Mouse (Mus musculus) ovary, postnatal 14 days (tissue): ENCODE measurements around the gene Blvra.
A peak's percentile ranks its signal among the peaks of the same experiment; 100 is the strongest.

ENCODE experiments used
- DNase-seq: peaks from one replicate; pipeline ENCODE4 v3.0.0; 2022; ENCODE audit warnings: low spot score

The Blvra gene

DNA sequence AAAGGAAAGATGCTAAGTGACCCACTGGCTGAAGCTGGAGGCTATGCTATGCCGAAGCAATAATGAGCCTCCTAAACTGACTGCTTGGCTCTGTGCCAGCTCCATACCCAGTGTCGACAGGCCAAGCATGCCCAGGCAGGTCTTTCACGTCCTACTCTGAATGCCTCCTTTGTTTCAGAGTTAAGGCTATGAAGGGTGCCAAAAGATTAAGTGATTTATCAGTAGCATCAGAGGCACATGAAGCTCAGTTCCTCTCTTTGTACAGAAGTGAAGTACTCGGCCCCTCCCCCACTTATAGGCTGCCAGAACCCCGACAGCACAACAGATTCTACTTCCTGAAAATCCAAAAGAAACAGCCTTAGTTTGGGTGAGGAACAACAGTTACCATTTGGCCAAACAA, 66.5 kb downstream of the Blvra start:
- DNase-seq: no peak

DNA sequence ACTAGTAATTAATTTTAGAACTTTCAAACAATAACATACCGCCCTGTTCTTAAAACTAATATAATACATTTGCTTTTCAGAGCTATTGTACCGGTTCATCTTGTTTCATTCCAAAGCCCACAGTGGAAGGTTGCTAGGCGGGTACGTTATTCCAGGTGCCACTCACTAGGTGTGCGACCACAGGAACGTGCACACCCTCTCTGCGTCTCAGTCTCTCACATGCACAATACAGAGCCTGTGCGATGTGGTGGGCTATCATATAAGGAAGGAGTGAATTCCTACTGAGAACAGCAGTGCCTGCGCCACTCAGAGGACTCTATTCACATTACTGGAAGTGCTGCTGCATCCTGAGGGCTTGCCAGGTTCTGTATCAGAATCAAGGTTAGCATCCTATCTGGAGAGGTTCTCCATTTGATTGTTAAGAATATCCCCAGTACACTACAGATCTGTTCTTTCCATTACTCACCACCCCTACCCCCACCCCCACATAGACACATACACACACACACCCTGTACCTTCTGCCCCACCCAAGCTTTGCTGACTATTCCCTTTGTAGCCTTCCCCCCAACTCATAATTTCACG, 67.5 kb downstream of the Blvra start:
- no peak for DNase-seq

DNA sequence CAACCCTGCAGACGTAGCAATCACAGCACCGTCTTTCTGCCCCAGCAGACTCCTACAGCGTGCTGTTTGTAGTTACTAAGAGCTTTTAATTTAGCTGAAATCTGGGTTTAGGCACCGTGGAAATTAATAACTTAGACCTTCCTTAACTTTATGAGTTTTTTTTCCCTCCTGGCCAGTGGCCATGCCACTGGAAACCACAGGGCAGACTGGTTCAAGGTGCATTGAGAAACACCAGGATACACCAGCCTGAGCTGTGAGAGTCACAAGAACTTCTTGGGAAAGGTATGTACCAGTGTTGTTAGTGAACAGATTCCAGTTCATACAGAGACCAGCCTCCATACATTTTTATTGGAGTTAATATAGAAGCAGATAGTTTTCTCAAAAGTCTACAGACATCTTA, 68.0 kb downstream of the Blvra start:
- DNase-seq: no peak

DNA sequence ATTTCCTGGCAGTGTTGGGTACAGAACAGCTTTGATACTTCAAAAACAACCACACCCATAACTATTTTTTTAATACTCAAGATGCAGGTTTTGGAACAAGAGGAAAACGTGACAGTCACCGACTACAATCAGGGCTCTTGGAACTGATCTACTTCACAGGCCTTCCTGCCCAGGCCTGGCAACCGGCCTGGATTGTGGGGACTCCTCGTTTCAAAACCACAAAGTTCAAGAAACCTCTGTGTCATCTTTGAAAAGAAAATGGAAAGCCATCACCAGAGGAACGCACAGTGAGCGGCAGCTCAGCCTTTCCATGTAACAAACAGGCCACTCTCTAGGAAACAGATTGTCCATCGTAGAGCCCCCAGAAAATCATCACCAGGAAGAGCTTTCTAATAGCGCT, 68.6 kb downstream of the Blvra start:
- DNase-seq: no peak

DNA sequence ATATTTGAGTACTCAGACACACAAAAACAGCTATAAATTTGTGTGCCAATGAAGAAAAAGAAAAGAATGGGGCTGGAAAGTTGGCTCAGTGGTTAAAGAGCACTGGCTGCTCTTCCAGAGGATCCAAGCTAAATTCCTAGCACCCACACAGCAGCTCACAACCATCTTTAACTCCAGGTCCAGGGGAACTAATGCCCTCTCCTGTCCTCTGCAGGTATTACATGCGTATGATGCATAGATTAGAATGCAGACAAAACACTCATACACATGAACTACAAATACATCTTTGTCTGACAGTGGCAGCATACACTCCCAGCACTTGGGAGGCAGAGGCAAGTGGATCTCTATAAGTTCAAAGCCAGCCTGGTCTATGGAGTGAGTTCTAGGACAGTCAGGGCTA, 69.1 kb downstream of the Blvra start:
- DNase-seq: no peak

DNA sequence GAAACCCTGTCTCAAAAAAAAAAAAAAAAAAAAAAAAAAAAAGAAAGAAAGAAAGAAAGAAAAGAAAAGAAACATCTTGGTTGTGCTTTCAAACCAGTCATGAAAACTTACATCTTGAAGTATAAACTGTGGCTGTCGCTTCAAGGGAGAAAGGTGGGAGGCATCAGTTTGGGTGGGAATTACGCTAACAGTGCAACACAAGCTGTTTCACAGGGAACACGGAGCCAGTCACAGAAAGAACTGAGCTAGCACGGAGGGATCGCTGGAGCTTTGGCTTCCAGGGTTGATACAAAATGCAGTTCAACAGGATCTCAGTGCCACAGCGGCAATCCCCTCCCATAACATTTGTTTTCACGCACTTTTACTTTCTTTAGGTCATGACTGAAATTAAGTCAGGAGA, 69.5 kb downstream of the Blvra start:
- no peak for DNase-seq

DNA sequence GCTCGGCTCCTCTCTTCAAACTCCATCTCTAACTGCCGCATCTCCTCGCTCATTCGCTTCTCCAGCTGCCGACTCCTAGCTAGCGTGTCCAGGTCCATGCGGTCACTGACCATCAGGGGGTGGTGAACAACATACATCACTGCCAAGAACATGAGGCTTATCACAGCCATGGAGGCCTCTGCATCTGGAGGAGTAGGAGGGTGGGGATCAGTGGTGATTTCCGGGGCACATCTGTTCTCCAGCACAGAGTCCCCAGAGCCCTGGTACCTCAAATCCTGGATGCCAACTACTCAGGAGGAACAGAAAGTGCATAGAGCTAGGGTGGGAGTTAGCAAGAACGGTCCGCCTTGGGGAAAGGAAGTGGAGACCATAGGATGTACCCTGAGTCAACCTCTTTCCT, 71.6 kb downstream of the Blvra start:
- DNase-seq: no peak

DNA sequence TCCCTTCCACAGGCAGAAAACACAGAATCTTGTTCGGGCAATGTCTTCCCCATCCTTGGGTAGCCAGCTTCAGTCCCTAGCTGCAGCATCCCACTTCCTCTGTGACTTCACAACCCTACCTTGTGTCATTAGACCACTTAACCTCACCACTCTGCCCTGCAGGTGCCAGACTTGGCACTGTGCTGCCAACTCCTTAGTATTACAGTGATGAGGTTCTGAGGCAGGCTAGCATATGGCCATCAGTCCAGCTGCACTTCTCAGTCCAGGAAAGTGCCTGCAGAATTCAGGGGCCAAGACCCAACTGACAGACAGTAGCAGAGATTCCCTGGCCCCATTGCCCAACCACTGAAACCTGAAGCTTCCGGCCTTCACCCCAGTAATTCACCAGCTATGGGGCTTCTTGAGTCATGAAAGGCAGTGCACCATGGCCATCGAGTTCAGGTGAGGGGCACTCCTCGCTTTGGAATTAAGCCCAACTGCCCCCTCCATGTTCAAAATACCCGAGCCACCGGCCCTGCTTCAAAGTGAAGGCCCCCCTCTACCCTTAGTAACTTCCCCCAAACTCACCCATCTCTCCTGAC, 72.2 kb downstream of the Blvra start:
- DNase-seq: no peak

DNA sequence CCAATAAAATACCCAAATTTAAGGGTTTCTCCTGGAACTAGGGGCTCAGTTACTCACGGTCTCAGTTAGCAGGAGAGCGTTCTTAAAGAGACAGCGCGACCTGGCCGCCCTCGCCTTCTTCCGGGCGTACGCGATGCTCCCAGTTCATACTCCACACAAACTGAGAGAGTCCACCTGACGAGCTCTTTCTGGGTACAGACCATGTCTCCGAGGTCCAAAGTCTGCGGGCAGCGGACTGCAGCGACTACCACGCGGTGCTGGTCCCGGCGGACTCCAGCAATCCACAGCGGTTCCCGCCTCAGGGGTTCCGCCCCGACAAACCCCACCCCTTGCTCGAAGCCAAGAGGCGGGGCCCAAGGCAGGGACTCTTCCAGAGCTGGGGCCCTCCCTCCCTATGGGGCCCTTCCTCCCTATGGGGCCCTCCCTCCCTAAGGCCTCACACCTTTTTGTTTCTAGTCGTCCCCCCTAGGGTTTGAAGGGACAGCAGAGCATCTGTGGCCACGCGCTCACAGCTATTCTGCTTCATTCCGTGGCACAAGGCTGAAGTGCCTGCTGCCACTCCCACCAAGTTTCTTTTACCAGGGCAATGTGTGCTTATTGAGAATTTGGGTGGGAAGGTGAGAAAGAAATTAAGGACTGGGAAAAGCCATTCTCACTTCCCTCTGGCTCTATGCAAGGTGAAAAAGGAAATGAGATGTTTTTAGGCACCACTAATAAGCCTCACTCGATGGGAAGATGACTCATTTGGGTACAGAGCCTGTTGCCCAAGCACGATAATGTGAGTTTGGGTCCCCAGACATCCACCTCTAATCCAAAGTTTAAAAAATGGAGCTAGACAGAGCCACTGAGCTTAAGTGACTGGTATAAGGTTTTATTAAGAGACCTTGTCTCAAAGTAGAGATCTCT, 72.9 kb downstream of the Blvra start, which contains the start of gene Itpripl1:
Gene Itpripl1, minus strand, starts transcription at position 285 of the 906 bp plus-strand sequence.
- peak; percentile 52 for DNase-seq

DNA sequence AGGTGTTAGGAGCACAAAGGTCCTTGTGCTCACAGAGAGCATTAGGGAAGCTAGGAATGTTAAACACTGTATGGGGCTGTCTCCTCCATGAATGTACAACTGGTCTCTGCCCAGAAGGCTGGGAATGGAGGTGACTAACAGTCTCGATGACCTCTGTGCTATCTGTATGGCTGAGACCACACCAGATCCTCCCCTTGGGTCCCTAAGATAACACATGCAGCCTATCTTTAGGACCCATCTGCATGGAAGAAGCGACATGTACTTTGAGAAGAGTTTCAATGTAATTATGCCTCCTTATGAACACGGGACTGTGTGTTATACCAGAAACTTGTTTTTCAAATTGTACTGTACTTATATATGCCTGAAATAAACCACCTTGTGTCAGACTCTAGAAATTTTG, 75.2 kb downstream of the Blvra start:
- DNase-seq: no peak
